Mouse (Mus musculus): ENCODE measurements around the gene Dapk1.

The Dapk1 gene

DNA sequence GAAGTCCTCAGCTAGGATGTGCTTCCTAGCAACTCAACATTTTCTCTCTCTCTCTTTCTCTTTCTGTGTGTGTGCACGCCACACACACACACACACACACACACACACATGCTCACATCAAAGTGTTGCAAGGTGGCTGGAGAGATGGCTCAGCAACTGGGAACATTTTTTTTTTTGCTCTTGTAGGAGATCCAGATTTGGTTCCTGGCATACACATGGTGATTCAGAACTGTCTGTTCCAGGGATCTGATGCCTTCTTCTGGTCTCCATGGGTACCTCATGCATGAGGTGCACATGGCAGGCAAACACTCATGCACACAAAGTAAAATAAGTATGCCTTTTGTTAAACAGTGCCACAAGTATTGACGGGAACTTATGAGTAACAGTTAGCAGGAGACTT lies 89.2 kb downstream of the Dapk1 start:
- in situ Hi-C loops (cut with MboI, MseI), result no loop called here

DNA sequence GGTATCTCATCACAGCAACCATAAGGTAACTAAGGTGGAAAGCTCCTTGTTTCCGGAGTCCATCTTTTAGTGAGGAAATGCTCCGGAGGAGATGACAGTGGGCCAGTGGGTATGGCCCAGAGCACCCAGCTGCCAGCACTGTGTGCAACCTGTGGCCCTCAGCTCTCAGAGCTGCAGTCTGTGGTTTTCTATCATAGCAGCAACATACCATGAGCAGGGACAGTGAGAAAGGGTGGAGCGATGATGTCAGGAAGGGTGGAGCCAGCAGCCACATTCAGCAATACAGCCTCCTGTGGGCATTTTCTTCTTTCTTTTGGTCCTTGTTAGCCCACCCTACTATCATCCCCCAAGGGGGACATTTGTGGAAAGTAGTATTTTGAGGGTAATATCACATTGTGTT lies 90.2 kb downstream of the Dapk1 start:
- in situ Hi-C loops (cut with MboI, MseI), result no loop called here

DNA sequence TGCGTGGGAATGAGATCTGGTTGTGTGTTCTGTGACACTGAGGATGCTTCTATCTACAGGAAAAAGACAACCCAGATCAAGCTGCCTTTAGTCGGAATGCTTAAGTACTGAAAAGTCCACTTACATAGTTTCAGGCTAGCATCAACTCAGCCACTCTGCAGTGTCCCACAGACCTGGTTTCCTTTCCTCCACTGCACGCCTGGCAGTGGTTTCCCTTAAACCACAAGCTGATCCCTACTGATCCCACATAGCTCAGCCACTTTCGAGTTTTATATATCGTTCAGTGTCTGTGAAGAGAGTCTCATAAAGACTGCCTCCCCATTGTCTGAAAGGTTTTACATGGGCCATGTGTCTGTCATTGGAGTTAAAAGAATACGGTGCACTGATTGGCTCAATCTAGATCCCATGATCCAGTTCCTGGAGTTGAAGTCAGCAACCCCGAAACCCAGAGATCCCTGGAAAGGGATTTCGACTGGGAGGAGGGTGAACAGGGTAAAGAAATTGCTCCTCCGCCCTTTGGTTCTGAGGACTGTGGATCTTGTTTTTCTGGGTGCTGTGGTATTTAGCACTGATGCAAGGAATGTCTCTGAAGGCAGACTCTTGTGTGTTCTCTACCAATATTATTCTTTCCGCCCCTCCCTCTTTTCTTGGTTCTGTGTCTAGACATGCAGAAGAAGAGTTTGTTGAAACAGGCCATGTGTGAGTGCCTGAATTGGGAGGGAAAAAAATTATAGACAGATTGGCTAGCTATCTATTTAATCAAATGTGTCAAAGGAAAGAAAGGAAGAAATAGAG lies 93.6 kb downstream of the Dapk1 start:
- in situ Hi-C loops (cut with MboI, MseI), result no loop called here

DNA sequence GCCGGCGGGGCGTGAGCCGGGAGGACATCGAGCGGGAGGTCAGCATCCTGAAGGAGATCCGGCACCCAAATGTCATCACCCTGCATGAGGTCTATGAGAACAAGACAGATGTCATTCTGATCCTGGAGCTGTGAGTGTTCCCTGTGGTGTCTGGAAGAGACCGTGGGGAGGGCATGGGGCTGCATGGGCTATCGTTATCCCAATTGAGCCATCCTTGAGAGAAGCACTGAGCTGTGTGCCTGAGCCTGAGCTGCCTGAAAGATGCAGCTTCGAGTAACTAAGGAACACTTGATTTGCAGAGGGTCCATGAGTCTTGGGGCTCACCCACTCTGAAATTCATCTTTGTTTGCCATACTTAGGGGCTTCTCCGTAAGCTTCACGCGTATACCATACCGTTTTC lies 94.6 kb downstream of the Dapk1 start:
- in situ Hi-C loops (cut with MboI, MseI), result no loop called here

DNA sequence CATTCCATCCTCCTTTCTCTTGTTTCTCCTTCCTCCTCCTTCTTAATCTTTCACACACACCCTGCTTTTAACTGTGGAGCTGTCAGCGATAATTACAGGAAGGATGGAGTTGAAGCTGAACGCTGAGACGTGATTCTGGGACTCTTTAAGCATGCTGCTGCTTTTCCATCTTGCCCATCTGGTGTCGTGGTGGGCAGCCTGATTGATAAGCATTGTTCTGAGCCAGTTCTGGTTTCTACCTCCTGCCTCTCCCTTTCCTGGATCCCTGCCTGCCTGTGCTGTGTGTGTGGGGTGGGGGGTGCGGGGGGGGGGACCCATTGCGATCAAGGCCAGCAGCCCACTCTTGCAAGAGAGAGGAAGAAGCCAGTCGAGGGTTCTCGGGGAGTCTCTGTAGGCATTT lies 95.0 kb downstream of the Dapk1 start:
- in situ Hi-C loops (cut with MboI, MseI), result no loop called here

DNA sequence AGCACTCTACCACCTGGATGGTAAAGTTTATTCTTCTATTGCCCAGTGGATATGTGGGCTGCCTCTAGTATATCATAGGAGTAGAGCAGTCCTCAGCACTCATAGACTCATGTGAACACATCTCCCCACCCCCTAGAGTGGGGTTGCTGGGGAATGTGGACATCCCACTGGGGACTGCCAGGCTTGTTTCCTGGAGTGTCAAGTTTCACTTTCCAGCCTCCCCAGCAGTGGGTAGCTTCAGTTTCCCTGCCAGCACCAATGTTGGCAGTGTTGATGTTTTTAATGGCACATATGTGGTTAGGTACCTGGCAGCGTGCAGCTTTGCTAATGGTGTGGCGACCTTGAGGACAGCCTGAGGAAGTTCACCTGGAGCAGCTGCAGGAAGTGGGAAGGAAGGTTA lies 96.3 kb downstream of the Dapk1 start:
- in situ Hi-C loops (cut with MboI, MseI), result no loop called here

DNA sequence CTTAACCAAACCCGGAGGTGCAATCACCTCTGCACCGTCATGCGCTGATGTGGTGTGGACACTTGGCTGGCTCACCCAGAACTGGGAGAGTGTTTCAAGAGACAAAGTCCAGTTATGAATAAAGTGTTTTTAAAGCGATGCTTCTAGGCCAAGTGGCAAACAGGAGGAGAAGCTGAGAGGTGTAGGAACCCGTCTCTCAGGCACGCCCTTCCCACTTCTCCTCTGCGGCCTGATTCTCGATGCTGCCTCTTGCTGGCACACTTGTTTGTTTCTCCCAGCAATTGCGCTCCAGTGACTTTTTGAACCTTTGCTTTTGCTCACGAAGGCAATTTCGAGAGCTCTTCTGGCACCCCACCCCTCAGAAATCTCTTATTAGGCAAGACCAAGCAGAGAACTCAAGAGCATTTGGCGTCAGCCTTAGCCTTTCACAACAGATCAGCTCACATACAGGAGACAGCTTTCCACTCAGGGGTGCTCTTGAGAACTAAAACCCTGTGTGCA lies 100.0 kb downstream of the Dapk1 start:
- in situ Hi-C loops (cut with MboI, MseI), result no loop called here

DNA sequence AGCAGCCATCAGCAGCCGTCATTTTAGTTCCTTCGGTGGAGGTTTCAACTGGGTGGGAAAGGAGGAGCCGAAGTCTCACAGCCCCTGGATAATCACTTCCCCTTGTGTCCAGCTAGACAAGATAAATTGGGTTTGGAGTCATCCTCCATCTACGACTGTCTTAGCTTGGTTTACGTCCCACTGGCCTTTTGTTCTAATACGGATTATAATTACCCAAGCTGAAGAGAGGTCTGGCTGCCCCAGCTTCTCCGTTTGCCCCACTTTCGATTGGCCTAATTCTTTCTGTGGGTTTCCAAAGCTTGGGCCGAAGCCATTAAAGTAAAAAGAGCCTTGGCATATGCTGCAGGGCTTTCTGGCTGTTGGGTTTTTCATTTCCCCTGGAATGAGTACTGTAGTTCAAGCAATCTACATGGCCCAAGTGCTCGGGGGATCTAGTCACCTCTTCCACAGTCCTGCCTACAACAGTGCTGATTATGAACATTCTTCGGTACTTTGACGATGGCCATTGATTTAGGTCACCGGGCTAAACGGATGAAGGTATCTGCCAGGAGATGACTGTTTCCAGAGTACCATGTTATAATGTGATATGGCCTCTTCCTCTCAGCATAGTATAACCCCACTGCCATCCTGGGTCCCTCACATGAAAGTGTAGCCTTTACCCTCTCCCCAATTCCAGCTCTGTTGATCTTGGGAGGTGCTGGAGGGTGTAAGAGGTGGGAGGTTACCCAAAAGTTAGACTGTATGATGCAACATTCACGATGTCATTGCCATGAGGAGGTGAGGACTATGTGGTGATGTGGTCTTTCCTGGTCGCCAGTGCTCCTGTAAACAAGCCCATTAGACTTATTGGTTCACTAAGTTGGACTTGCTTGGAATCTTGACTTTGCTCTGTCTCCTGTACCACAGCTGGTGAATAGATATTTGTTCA lies 106.1 kb downstream of the Dapk1 start:
- in situ Hi-C loops (cut with MboI, MseI), result no loop called here

DNA sequence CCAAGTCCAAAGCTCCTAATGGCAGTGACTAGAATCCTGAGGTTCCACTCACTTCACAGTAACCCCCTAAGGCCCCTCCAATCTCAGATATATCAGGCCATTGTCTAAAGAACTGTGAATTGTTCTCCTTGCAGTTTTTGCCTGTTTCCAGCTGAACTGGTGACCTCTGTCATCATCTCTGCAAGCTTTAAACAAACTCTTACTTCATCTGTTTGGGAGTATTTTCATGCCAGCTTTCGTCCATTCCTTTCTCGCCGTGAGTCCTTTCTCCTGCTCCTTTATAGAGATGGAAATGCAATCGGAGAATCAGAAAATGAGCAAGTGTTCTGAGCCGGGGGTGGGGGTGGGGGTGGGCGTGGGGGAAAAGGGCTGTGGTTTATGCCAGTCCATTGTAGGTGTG lies 107.4 kb downstream of the Dapk1 start:
- in situ Hi-C loops (cut with MboI, MseI), result no loop called here

DNA sequence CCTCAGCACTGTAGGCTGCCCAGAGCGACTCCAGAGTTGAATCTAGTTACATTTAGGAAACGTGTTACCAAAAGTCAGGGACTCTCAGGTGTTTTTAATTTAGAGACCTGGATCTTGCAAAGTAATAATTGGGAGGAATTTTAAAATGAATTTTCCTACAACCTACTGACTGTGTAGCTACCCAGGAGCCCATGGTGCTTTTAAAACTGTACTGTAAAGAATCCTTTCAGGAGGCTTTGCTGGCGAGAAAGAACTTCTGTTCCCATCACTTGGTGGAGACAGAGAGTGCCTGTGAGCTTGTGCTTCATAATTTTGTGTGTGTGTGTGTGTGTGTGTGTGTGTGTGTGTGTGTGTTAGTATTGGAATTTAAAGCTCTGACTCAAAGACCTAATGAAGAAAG lies 109.2 kb downstream of the Dapk1 start:
- in situ Hi-C loops (cut with MboI, MseI), result no loop called here

DNA sequence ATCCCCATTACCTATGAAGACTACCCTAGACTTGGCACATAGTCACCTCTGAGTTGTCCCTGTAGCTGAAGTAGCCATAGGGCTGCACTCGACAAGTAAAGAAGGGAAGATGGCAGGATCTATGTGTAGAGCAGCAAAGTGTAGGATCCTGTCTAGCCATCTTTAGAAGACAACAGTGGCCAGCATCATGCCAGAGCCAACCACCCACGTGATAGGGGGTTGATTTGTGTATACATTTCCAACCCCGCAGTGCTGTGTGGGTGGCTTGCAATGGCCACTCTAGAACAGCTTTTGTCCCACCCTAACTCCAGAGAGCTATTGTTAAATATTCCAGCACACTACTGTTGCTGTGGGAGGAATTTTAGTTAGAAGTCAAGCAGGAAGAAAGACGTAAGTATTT lies 111.8 kb downstream of the Dapk1 start:
- in situ Hi-C loops (cut with MboI, MseI), result no loop called here

DNA sequence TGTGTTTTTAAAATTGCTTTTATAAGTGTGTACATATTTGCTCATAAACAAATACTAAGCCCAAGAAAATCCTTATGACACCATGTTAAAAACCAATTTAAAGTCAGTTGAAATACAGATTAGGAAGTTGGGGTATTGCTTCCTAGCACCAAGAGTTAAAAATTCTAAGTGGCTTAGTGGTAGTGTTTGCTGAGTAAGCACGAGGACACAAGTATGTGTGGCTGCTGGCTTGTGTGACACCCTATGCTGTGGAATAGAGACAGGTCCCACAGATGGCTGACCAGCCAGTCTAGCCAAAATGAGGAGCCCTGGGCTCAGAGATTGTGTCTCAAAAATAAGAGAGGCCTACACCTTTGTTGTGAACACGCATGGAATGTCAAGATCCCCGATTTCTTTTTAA lies 114.4 kb downstream of the Dapk1 start:
- in situ Hi-C loops (cut with MboI, MseI), result no loop called here

DNA sequence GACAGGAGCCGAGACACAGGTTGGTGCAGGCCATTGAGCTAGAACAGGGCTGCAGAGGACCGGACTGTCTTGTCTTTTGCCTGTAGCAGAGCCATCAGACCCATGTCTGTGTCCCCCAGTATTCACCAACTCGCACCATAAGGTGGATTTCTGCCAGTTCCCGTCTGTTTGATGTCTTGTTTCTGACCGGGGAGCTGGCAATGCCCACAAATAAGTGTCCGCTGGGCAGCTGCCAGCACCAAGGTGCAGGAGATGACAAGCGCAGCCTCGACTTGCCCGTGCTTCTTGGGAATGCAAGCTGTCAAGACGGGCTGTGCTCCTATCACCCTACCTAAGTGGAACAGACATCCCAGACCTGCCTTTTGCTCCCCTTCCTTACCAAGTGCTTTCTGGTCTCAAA lies 115.7 kb downstream of the Dapk1 start:
- in situ Hi-C loops (cut with MboI, MseI), result no loop called here

DNA sequence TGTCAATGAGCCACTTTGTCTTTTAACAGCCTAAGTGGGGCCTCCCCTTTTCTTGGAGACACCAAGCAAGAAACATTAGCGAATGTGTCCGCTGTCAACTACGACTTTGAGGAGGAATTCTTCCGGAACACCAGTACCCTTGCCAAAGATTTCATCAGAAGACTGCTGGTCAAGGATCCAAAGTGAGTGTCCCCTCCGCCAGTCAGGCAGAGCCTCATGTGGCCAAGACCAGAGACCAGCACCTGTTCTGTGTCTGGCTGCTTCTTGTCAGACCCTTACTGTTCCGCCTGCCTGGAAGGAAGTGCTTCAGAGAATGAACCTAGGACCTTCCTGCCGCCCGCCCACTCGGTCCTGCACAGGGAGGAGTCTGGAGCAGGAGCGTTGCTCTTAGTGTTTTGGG lies 117.8 kb downstream of the Dapk1 start:
- in situ Hi-C loops (cut with MboI, MseI), result no loop called here

DNA sequence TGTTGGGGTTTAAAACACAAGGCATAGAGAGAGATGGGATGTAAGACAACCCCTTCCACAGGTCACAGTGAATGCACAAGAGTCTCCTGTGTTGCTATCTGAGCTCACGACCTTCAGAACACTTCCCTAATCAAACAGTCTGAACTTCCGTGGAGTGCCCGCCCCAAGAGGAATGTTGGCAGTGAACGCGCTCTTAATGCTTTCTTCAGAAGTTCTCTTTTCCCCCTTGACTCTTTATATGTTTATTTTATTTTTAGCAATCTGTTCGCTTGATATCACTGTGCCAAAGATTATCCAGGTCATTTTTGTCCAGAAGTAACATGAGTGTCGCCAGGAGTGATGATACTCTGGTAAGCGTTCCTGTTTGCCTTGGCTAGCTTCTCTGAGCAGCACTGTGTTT lies 121.0 kb downstream of the Dapk1 start:
- in situ Hi-C loops (cut with MboI, MseI), result loop anchor here (10.0 kb wide), 1 partner anchor 888 kb away; no protein-coding TSS in a partner anchor

DNA sequence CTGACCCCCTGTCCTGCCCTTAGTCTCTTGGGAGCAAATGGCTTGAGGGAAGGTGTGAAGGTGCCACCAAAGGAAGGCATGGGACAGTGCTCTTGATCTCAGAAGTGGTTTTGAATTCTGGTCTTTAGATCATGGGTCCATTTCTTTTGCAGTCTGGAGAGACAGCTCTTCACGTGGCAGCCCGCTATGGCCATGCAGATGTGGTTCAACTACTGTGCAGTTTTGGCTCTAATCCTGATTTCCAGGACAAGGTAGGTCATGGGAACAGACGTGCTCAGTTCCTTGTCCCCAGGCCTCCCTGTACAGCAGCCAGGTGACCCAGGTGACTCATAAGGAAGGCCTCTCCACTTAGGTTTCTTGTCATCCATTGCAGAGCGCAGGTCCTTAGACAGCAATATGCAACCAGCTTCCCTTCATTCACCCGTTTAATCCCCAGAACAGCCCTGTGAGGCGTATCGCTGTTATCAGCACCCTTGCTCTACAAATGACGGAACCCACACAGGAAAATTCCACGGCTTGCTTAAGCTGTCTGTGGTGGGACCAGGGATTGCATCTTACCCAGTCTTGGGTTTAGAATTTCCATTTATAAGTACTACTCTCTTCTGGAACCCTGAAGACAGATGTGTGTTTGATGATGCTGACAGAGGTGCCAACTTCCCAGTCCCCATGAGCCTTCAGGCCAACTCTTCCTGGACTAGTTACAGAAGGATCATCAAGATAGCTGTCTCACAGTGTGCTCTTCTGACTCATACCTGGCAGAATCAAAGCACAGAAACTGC lies 126.7 kb downstream of the Dapk1 start:
- in situ Hi-C loops (cut with MboI, MseI), result loop anchor here (10.0 kb wide), 1 partner anchor 894 kb away; no protein-coding TSS in a partner anchor

DNA sequence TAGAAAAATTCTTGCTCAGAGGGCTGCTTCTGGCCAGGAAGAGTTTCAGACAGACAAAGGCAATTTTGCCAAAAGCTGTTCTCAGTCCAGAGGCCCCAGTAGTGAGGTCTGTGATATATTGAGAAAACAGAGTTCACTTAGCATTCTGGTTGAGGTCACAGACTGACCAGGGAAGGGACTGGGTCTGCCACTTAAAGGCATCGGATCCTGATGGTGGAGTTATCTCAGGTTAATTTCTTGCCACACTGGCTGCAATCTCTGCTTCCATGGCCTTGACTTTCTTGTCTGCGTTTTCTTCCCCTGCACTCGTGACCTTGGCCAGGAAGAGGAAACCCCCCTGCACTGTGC lies 127.3 kb downstream of the Dapk1 start:
- in situ Hi-C loops (cut with MboI, MseI), result loop anchor here (10.0 kb wide), 1 partner anchor 894 kb away; no protein-coding TSS in a partner anchor

DNA sequence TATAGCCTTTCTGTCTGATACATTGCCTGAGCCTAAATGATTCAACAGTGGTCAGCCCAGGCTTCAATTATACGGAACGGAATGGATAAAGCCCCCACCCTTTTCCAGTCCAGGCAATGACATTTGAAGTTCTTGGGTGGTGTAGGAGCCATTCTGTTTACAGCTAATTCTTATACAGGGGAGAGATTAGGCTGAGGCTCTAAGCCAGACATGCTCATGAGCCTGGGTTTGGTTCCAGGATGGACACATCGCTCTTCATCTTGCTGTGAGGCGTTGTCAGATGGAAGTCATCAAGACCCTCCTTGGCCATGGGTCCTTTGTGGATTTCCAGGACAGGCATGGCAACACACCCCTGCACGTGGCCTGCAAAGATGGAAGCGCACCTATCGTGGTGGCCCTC lies 128.8 kb downstream of the Dapk1 start:
- in situ Hi-C loops (cut with MboI, MseI), result no loop called here

DNA sequence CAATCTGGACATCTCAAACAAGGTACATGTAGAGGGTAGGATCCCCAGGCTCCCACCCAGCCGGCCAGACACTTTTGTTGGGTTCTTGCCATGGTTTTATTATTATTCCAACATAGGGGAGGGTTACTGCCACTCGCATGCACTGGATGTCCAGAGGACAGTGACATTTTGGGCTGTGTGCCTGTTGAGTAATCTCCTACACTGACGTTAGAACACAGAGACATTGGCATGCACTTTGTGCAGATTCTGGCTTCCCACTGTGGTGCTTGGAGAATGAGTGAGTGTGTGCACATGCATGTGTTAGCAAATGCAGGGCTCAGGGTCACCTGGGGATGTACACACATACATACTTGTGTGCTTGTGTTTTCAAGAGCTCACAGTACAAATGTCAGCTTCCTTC lies 129.3 kb downstream of the Dapk1 start:
- in situ Hi-C loops (cut with MboI, MseI), result no loop called here

DNA sequence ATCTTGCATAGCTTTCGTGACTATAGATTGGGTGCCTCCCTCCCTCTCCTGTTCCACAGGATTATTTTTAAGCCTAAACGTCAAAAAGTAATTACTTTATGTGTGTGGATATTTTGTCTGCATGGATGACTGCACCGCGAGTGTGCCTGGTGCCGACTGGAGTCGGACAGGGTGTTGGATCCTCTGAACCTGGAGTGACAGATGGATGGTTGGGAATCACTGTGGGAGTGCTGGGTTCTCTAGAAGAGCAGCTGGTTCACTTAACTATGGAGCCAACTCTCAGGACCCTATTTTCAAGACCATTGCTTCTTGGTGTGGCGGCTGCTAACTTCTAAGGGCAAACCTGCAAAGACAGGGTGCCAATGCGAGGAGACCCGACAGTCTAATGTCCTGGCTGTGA lies 133.6 kb downstream of the Dapk1 start:
- in situ Hi-C loops (cut with MboI, MseI), result loop anchor here (5.0 kb wide), 1 partner anchor 123 kb away; no protein-coding TSS in a partner anchor

DNA sequence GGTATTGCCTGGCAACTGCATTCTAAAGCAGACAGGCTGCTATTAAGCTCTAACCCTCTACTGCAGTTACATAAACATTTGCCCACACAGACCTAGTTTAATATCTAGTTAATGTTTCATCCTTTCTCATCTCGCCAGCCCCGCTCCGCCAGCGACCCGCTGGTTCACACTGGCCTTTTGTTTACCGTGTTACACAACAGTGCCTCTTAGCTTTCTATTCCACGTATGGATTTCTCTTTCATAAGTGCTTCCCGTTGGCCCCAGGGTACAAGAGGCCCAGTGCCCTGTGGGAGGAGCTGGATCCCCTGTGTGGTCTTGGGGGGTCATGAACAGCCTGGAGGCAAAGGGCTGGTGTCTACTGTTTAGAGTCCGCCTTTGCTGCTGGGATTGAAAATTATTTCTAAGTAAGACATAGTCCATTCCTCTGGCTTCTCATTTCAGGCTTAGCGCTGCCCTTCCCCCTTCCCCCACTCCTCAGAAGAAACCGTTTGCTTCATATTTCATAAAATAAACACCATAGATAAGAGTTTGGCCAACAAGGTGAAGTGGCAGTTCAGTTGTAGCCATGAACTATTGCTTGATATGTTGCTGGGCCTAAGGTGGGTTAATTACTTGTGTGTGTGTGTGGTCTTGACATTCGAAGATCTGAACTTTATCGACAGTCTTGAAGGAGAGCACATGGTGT lies 134.8 kb downstream of the Dapk1 start:
- in situ Hi-C loops (cut with MboI, MseI), result loop anchor here (5.0 kb wide), 1 partner anchor 124 kb away; no protein-coding TSS in a partner anchor

All from T-helper 1 cell (primary cell).